Mouse (Mus musculus) embryonic facial prominence, embryonic 13.5 days (tissue): ENCODE results near the gene Majin. TPM values are rescaled to one million over a fixed set of nuclear protein-coding genes. Genes with fewer than 3 reads are reported as not detected.
A peak's percentile ranks its signal among the peaks of the same experiment; 100 is the strongest.

Experiments
- ATAC-seq: fragments of 200-750 bp; cut with Nextera tagmentation; 2 replicates; pipeline ENCODE4 v1.8.0; 2017; ENCODE audit warnings: low read depth; ENCODE audit not compliant: insufficient number of reproducible peaks, insufficient read depth, low FRiP score, low TSS enrichment
- H3K27ac ChIP-seq: fragments of 300-500 bp; sonication (generic); 2 replicates; pipeline ENCODE4 v1.5.1; 2015; ENCODE audit warnings: moderate library complexity, mild to moderate bottlenecking, inconsistent platforms
- H3K27me3 ChIP-seq: fragments of 300-500 bp; sonication (generic); 2 replicates; pipeline ENCODE4 v1.6.1; 2015; ENCODE audit warnings: mild to moderate bottlenecking, inconsistent platforms
- H3K36me3 ChIP-seq: fragments of 300-500 bp; sonication (generic); 2 replicates; pipeline ENCODE4 v1.6.1; 2015; ENCODE audit warnings: mild to moderate bottlenecking, inconsistent platforms
- H3K4me1 ChIP-seq: fragments of 300-500 bp; sonication (generic); 2 replicates; pipeline ENCODE4 v1.6.1; 2015; ENCODE audit warnings: inconsistent platforms
- H3K4me2 ChIP-seq: fragments of 300-500 bp; sonication (generic); 2 replicates; pipeline ENCODE4 v1.6.1; 2015; ENCODE audit warnings: moderate library complexity, mild to moderate bottlenecking, inconsistent platforms
- H3K4me3 ChIP-seq: fragments of 300-500 bp; sonication (generic); 2 replicates; pipeline ENCODE4 v1.5.1; 2015; ENCODE audit warnings: mild to moderate bottlenecking, inconsistent platforms
- H3K9ac ChIP-seq: fragments of 300-500 bp; sonication (generic); 2 replicates; pipeline ENCODE4 v1.6.1; 2015; ENCODE audit warnings: mild to moderate bottlenecking, inconsistent platforms
- H3K9me3 ChIP-seq: fragments of 300-500 bp; sonication (generic); 2 replicates; pipeline ENCODE4 v1.6.1; 2016; ENCODE audit warnings: inconsistent platforms
- WGBS: fragments of 180-500 bp; shearing (Covaris S2); methylation state at CpG from one replicate; pipeline ENCODE4 v1.1.7; 2015; ENCODE audit warnings: mixed read lengths; 5-methylcytosine and 5-hydroxymethylcytosine counted together
- polyA plus RNA-seq: library from polyadenylated mRNA; unstranded; fragments of >200 nt; fragmentation: Nextera tagmentation; extraction: Ambion mirVana; gene quantifications from 2 replicates; pipeline ENCODE4 v1.2.1, GENCODE M21; 2015

The Majin gene
- polyA plus RNA-seq, 1 experiment from 2014 or later: not detected

DNA sequence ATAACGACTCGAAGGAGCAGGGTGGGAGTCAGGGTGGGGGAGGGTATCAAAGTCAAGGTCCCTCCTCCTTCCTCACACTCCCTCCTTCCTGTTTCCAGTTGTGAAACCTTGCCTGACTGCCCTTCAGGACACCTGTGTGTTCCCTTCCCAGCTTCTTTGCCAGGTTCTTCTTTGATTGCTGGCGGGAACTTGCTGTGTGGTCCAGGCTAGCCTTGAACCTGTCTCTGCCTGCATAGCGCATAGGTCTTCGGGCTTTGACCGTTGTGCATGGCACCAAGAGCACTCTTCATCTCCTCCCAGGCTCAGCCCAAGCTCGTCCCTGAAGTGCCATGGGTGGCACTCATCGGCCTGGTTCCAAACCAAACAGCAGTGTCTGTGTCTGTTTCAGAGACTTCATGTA lies 80.8 kb downstream of the Majin start:
- H3K36me3 ChIP-seq: peaks cover 25% of the 10 kb centered on the region
- no peak overlapping the region for H3K9ac ChIP-seq
- H3K27me3 ChIP-seq: no peaks in the 10 kb centered on the region; the same call in 1 of the 2 replicates
- WGBS: 87% methylated on average over 8 of the region's 8 CpGs
- H3K9me3 ChIP-seq: 0 out of 2 replicates have a peak, but pooled peaks cover 2% of the 10 kb centered on the region
- H3K27ac ChIP-seq: no peak overlapping the region
- H3K4me1 ChIP-seq: no peaks in the 10 kb centered on the region
- ATAC-seq: no peak
- no peak overlapping the region for H3K4me3 ChIP-seq
- H3K4me2 ChIP-seq: no peak overlapping the region

- H3K4me2 ChIP-seq: no peak overlapping the region
- H3K27me3 ChIP-seq: no peaks in the 10 kb centered on the region; the same call in 1 of the 2 replicates
- ATAC-seq: no peak
- H3K9me3 ChIP-seq: 0 out of 2 replicates have a peak, but pooled peaks cover 2% of the 10 kb centered on the region
- no peak overlapping the region for H3K27ac ChIP-seq
- no peak overlapping the region for H3K9ac ChIP-seq
- H3K36me3 ChIP-seq: peaks cover 17% of the 10 kb centered on the region
- no peaks in the 10 kb centered on the region for H3K4me1 ChIP-seq
- 64% methylated on average over 6 of the region's 6 CpGs for WGBS
- H3K4me3 ChIP-seq: no peak overlapping the region
Measured at GRCm38 (mm10) chr19:6265727-6266182, 81.6 kb downstream of the Majin start.

- no peak for ATAC-seq
- 71% methylated on average over 11 of the region's 11 CpGs for WGBS
- H3K27me3 ChIP-seq: no peaks in the 10 kb centered on the region; the same call in 1 of the 2 replicates
- no peak overlapping the region; the same call in 1 of the 2 replicates for H3K9ac ChIP-seq
- H3K9me3 ChIP-seq: no peaks in the 10 kb centered on the region
- H3K4me2 ChIP-seq: no peak overlapping the region
- H3K27ac ChIP-seq: no peak overlapping the region
- H3K36me3 ChIP-seq: no peaks in the 10 kb centered on the region; the same call in 1 of the 2 replicates
- no peaks in the 10 kb centered on the region for H3K4me1 ChIP-seq
- no peak overlapping the region for H3K4me3 ChIP-seq
Measured at GRCm38 (mm10) chr19:6267306-6268169, 83.3 kb downstream of the Majin start.

GRCm38 (mm10) chr19:6268170-6268528 lies 84.0 kb downstream of the Majin start:
- no peaks in the 10 kb centered on the region; the same call in 1 of the 2 replicates for H3K27me3 ChIP-seq
- H3K27ac ChIP-seq: no peak overlapping the region
- H3K9ac ChIP-seq: peak overlapping the region; percentile 32; the same call in 1 of the 2 replicates
- H3K4me1 ChIP-seq: no peaks in the 10 kb centered on the region
- H3K36me3 ChIP-seq: no peaks in the 10 kb centered on the region
- H3K4me2 ChIP-seq: no peak overlapping the region
- no peaks in the 10 kb centered on the region for H3K9me3 ChIP-seq
- H3K4me3 ChIP-seq: no peak overlapping the region
- no peak for ATAC-seq
- WGBS: 14% methylated on average over 8 of the region's 8 CpGs

- Histone ChIP-seq H3K9ac (peak overlapping the region; percentile 32; the same call in 1 of the 2 replicates), H3K27me3 (no peaks in the 10 kb centered on the region; the same call in 1 of the 2 replicates), H3K4me2 (no peak overlapping the region), H3K27ac (no peak overlapping the region), H3K4me3 (no peak overlapping the region), H3K4me1 (no peaks in the 10 kb centered on the region), H3K36me3 (no peaks in the 10 kb centered on the region), H3K9me3 (no peaks in the 10 kb centered on the region)
- 76% methylated on average over 7 of the region's 7 CpGs for WGBS
- no peak for ATAC-seq
Measured at GRCm38 (mm10) chr19:6268670-6269132, 84.5 kb downstream of the Majin start.

DNA sequence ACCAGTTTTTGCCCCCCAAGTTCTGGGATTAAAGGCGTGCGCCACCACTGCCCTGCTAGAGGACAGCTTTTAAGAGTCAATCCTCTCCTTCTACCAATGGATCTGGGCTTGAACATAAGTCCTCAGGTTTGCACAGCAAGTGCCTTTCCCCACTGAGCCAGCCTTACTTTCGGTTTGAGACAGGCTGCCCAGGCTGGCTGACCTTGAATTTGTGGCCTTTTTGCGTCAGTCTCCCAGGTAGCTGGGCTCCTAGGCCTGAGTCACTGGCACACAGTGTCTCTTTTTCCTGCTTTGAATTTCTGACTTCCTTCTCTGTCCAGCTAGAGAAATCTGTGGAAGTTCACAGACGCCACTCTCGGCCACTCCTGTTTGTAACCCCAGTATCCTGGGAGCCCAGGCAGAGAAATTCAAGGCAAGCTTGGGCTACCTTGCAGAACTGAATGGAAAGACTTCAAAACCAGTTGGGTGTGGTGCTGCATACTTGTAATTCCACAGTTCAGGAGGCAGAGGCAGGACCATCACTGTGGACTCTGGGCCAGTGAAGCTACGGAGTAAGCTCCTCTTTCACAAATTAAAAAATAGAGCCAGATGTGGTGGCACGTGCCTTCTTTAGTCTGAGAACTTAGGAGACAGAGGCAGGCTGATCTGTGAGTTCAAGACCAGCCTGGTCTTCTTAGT lies 85.7 kb downstream of the Majin start:
- Histone ChIP-seq H3K4me2 (no peak overlapping the region), H3K36me3 (no peaks in the 10 kb centered on the region), H3K9ac (no peak overlapping the region), H3K9me3 (no peaks in the 10 kb centered on the region), H3K27me3 (no peaks in the 10 kb centered on the region; the same call in 1 of the 2 replicates), H3K4me1 (no peaks in the 10 kb centered on the region), H3K27ac (no peak overlapping the region), H3K4me3 (no peak overlapping the region)
- 80% methylated on average over 8 of the region's 8 CpGs for WGBS
- no peak for ATAC-seq

GRCm38 (mm10) chr19:6270661-6271060 lies 86.5 kb downstream of the Majin start:
- WGBS: 63% methylated on average over 9 of the region's 9 CpGs

GRCm38 (mm10) chr19:6271206-6271605 lies 87.0 kb downstream of the Majin start:
- no peaks in the 10 kb centered on the region; the same call in 1 of the 2 replicates for H3K27me3 ChIP-seq
- no peak overlapping the region for H3K4me3 ChIP-seq
- no peak overlapping the region for H3K4me2 ChIP-seq
- no peak overlapping the region for H3K27ac ChIP-seq
- no peaks in the 10 kb centered on the region for H3K36me3 ChIP-seq
- H3K9me3 ChIP-seq: no peaks in the 10 kb centered on the region
- H3K9ac ChIP-seq: 0 out of 2 replicates have a peak overlapping the region, but pooled peaks have one; percentile 44
- 36% methylated on average over 8 of the region's 8 CpGs for WGBS
- peaks cover 10% of the 10 kb centered on the region for H3K4me1 ChIP-seq
- ATAC-seq: no peak

More at GRCm38 (mm10) chr19:6270661-6271060, 86.5 kb downstream of the Majin start:
- Histone ChIP-seq H3K9ac (no peak overlapping the region), H3K36me3 (no peaks in the 10 kb centered on the region), H3K4me1 (peaks cover 5% of the 10 kb centered on the region), H3K9me3 (no peaks in the 10 kb centered on the region), H3K4me2 (no peak overlapping the region), H3K4me3 (no peak overlapping the region), H3K27ac (no peak overlapping the region), H3K27me3 (no peaks in the 10 kb centered on the region; the same call in 1 of the 2 replicates)
- no peak for ATAC-seq

DNA sequence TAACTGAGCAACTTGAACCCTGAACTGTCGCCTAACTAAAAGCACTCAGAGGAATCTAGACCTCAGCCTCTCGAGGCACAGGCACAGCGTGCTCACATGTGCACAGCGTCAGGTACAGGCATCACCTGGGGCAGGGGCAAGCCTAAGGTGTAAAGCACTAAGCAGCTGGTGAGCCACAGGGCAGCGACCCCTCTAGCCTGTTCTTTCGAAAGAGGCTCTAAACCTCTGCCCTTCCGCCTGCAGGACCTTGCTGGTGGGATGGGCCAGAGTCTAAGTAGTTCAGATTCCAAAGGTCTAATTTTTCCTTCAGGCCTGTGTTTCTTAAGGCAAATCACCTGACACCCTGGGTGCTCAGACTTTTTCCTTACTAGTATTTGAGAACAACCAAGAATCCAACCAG lies 87.9 kb downstream of the Majin start:
- no peak overlapping the region for H3K4me3 ChIP-seq
- ATAC-seq: no peak
- no peaks in the 10 kb centered on the region for H3K9me3 ChIP-seq
- no peaks in the 10 kb centered on the region for H3K36me3 ChIP-seq
- peaks cover 10% of the 10 kb centered on the region for H3K4me1 ChIP-seq
- no peak overlapping the region for H3K4me2 ChIP-seq
- 72% methylated on average over 7 of the region's 7 CpGs for WGBS
- 0 out of 2 replicates have a peak overlapping the region, but pooled peaks have one; percentile 36 for H3K9ac ChIP-seq
- H3K27me3 ChIP-seq: no peaks in the 10 kb centered on the region; the same call in 1 of the 2 replicates
- H3K27ac ChIP-seq: no peak overlapping the region

DNA sequence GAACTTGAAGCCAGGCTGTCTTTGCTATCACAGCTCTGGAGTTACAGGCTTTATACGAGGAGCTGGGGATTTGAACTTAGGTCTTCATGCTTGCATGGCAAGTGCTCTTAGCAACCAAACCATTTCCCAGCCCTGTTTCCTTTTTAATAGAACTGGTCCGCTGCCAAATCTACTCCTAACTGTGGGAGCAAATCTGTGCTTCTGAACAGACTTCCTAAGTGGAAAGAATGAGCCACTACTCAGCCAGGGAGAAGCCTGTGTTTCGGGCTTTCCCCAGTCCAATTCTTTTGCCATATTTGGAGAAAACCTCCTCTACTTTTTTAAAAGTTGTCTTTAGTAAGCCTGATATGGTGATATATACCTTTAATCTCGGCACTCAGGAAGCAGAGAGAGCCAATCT lies 88.5 kb downstream of the Majin start:
- ATAC-seq: no peak
- H3K36me3 ChIP-seq: no peaks in the 10 kb centered on the region
- H3K9me3 ChIP-seq: no peaks in the 10 kb centered on the region
- H3K9ac ChIP-seq: no peak overlapping the region
- H3K27ac ChIP-seq: no peak overlapping the region
- H3K4me1 ChIP-seq: peaks cover 12% of the 10 kb centered on the region
- 83% methylated on average over 4 of the region's 4 CpGs for WGBS
- no peak overlapping the region for H3K4me2 ChIP-seq
- no peaks in the 10 kb centered on the region; the same call in 1 of the 2 replicates for H3K27me3 ChIP-seq
- no peak overlapping the region for H3K4me3 ChIP-seq

- H3K27me3 ChIP-seq: no peaks in the 10 kb centered on the region
- no peak overlapping the region for H3K4me3 ChIP-seq
- H3K9ac ChIP-seq: 0 out of 2 replicates have a peak overlapping the region, but pooled peaks have one; percentile 11
- peaks cover 20% of the 10 kb centered on the region for H3K4me1 ChIP-seq
- no peak overlapping the region for H3K27ac ChIP-seq
- ATAC-seq: no peak
- no peaks in the 10 kb centered on the region for H3K9me3 ChIP-seq
- H3K4me2 ChIP-seq: no peak overlapping the region
- 90% methylated on average over 4 of the region's 4 CpGs for WGBS
- H3K36me3 ChIP-seq: no peaks in the 10 kb centered on the region
Measured at GRCm38 (mm10) chr19:6273592-6273991, 89.4 kb downstream of the Majin start.
